Mouse (Mus musculus): ENCODE data around the gene Timm23.

- TF ChIP-seq EP300 (IDR thresholded peaks at IDR 0.05) = no peak
- TF ChIP-seq CTCF (IDR thresholded peaks at IDR 0.05) = no peak
Observed at GRCm38 (mm10) chr14:32144734-32145133, 57.0 kb downstream of the Timm23 start.

Measured in lung, postnatal 0 days (tissue).